Mouse (Mus musculus): ENCODE data around the gene Capn8.

Gene Capn8

GRCm38 (mm10) chr1:182678151-182678550 is 113.3 kb downstream of the Capn8 start:
- no peak for DNase-seq (ENCODE audit: low spot score in 2 of 2)

GRCm38 (mm10) chr1:182679169-182679568 is 114.4 kb downstream of the Capn8 start:
- DNase-seq (ENCODE audit: low spot score in 2 of 2) = no peak

GRCm38 (mm10) chr1:182679582-182679981 is 114.8 kb downstream of the Capn8 start:
- DNase-seq (ENCODE audit: low spot score in 2 of 2) = no peak

All from right cerebral cortex, postnatal 36 days (tissue).